ENCODE assay signal across 8 mouse cellular contexts in genomic region chr5:138084507-138084906, GRCm38 (mm10). TPM values are rescaled to one million over a fixed set of nuclear protein-coding genes. Genes with fewer than 3 reads are reported as not detected.
A peak's percentile ranks its signal among the peaks of the same experiment; 100 is the strongest.
DNase-seq lines count a peak whose midpoint lies in the region; ATAC-seq and TF ChIP-seq lines count a peak whose summit lies in the region.

No protein-coding gene starts in this region.

- 65% methylated on average over 2 of the region's 2 CpGs for WGBS in forebrain, embryonic 14.5 days
- 11% methylated on average over 2 of the region's 2 CpGs for WGBS in liver, embryonic 13.5 days (ENCODE audit: insufficient replicate concordance)
- WGBS in stomach, postnatal 0 days, result 42% methylated on average over 2 of the region's 2 CpGs

- H3K27ac ChIP-seq in forebrain, embryonic 14.5 days (ENCODE audit: low read depth, low read length), result no peak overlapping the region
- H3K27ac ChIP-seq in liver, embryonic 13.5 days, result peak overlapping the region; percentile 83
- no peak overlapping the region for H3K27ac ChIP-seq in stomach, postnatal 0 days (replicated peaks)

- peaks cover 6% of the 10 kb centered on the region for H3K36me3 ChIP-seq in C2C12 (ENCODE audit: control insufficient read depth, insufficient read depth)
- H3K36me3 ChIP-seq in forebrain, embryonic 14.5 days (ENCODE audit: control insufficient read depth, insufficient read depth, low read length), result peaks cover 16% of the 10 kb centered on the region
- H3K36me3 ChIP-seq in liver, embryonic 13.5 days, result peaks cover 20% of the 10 kb centered on the region
- H3K36me3 ChIP-seq in stomach, postnatal 0 days (ENCODE audit: control insufficient read depth, insufficient read depth, low read length), result no peaks in the 10 kb centered on the region

- ATAC-seq in forebrain, embryonic 14.5 days, result peak; percentile 24; the same call in 1 of the 2 replicates
- peak; percentile 76 for ATAC-seq in liver, embryonic 13.5 days (ENCODE audit: low read depth)
- no peak for ATAC-seq in stomach, postnatal 0 days (ENCODE audit: low FRiP score, low TSS enrichment)

- H3K4me2 ChIP-seq in forebrain, embryonic 14.5 days (ENCODE audit: low read length), result peak overlapping the region; percentile 53
- peak overlapping the region; percentile 80 for H3K4me2 ChIP-seq in liver, embryonic 13.5 days
- peak overlapping the region; percentile 75 for H3K4me2 ChIP-seq in stomach, postnatal 0 days (replicated peaks; ENCODE audit: low read depth)

- TF ChIP-seq CTCF in C2C12 (IDR thresholded peaks at IDR 0.05; ENCODE audit: control insufficient read depth, insufficient read depth, insufficient read length), result no peak
- TF ChIP-seq CTCF in stomach, postnatal 0 days (IDR thresholded peaks at IDR 0.05; ENCODE audit: low read depth), result no peak

- peak overlapping the region; percentile 95 for H3K4me3 ChIP-seq in C2C12 (ENCODE audit: insufficient read depth, poor library complexity, severe bottlenecking)
- peak overlapping the region; percentile 87 for H3K4me3 ChIP-seq in forebrain, embryonic 14.5 days (ENCODE audit: low read depth, low read length)
- peak overlapping the region; percentile 94 for H3K4me3 ChIP-seq in liver, embryonic 13.5 days (replicated peaks)
- H3K4me3 ChIP-seq in stomach, postnatal 0 days (ENCODE audit: low read depth, low read length), result peak overlapping the region; percentile 99

- H3K4me1 ChIP-seq in forebrain, embryonic 14.5 days (ENCODE audit: control insufficient read depth, insufficient read depth, low read length), result peaks cover 14% of the 10 kb centered on the region
- peaks cover 55% of the 10 kb centered on the region for H3K4me1 ChIP-seq in liver, embryonic 13.5 days (replicated peaks)
- H3K4me1 ChIP-seq in stomach, postnatal 0 days (replicated peaks; ENCODE audit: control insufficient read depth, insufficient read depth), result no peaks in the 10 kb centered on the region

- peak; percentile 13 for DNase-seq in embryo, embryonic 11 days
- DNase-seq in embryo, embryonic 10 days (ENCODE audit: low spot score), result no peak
- DNase-seq in forebrain, embryonic 14.5 days (ENCODE audit: low spot score), result no peak
- peak; percentile 25 for DNase-seq in liver, embryonic 13.5 days
- no peak for DNase-seq in stomach, postnatal 0 days (ENCODE audit: low spot score)
- no peak for DNase-seq in layer of hippocampus, adult 8-10 months (ENCODE audit: low spot score in 2 of 2)
- no peak for DNase-seq in urinary bladder, adult 2 months (ENCODE audit: low spot score)

- H3ac ChIP-seq in C2C12 (ENCODE audit: control insufficient read depth, insufficient read length, low read depth), result no peak overlapping the region

- peaks cover 47% of the 10 kb centered on the region for H3K79me2 ChIP-seq in C2C12 (ENCODE audit: control insufficient read depth, insufficient read depth)

- no peak for TF ChIP-seq EP300 in stomach, postnatal 0 days (optimal IDR thresholded peaks at IDR 0.05)

- peaks cover 11% of the 10 kb centered on the region for H3K27me3 ChIP-seq in C2C12 (ENCODE audit: control insufficient read depth, insufficient read depth, insufficient read length)
- no peaks in the 10 kb centered on the region for H3K27me3 ChIP-seq in forebrain, embryonic 14.5 days (replicated peaks; ENCODE audit: control insufficient read depth, insufficient read depth, low read length)
- no peaks in the 10 kb centered on the region for H3K27me3 ChIP-seq in liver, embryonic 13.5 days
- no peaks in the 10 kb centered on the region for H3K27me3 ChIP-seq in stomach, postnatal 0 days (ENCODE audit: control insufficient read depth, insufficient read depth, low read length)

- H3K9me3 ChIP-seq in forebrain, embryonic 14.5 days (replicated peaks; ENCODE audit: control insufficient read depth, low read length), result no peaks in the 10 kb centered on the region
- H3K9me3 ChIP-seq in liver, embryonic 13.5 days (replicated peaks), result no peaks in the 10 kb centered on the region
- no peaks in the 10 kb centered on the region for H3K9me3 ChIP-seq in stomach, postnatal 0 days (ENCODE audit: control insufficient read depth, low read length)

- peaks cover 45% of the 10 kb centered on the region for H3K79me3 ChIP-seq in C2C12 (ENCODE audit: low read depth)

- peak overlapping the region; percentile 98 for H3K9ac ChIP-seq in forebrain, embryonic 14.5 days (ENCODE audit: low read length)
- H3K9ac ChIP-seq in liver, embryonic 13.5 days, result peak overlapping the region; percentile 96
- no peak overlapping the region for H3K9ac ChIP-seq in stomach, postnatal 0 days (ENCODE audit: low read length)

TF ChIP-seq in C2C12, 6 proteins besides CTCF, POLR2A, EP300 and RAD21:
- TF ChIP-seq MYOD1 (IDR thresholded peaks at IDR 0.05; ENCODE audit: control insufficient read depth, insufficient read length, low read depth) (no peak), USF1 (IDR thresholded peaks at IDR 0.05; ENCODE audit: low read depth) (no peak), MYOG (IDR thresholded peaks at IDR 0.05; ENCODE audit: control insufficient read depth, extremely low read depth, insufficient read length) (no peak), FOSL1 (IDR thresholded peaks at IDR 0.05; ENCODE audit: insufficient read depth, low read length, poor library complexity, severe bottlenecking) (no peak), CEBPB (IDR thresholded peaks at IDR 0.05; ENCODE audit: low read depth) (no peak), MAX (IDR thresholded peaks at IDR 0.05) (no peak)
TF ChIP-seq in C2C12: peak in this region for 0.

RNA-seq across cellular contexts. Expression of gene Zkscan1, which starts 0.4 kb away (rescaled TPM):
- 3.7 TPM for polyA plus RNA-seq in C2C12 (2012; fragmentation: generic; extraction: Trizol)
- 32.6 and 36.6 TPM in 2 replicates for polyA plus RNA-seq in forebrain, embryonic 14.5 days (2014; fragmentation: Nextera tagmentation; extraction: Ambion mirVana)
- polyA plus RNA-seq in liver, embryonic 13.5 days (2015; fragmentation: Nextera tagmentation; extraction: Ambion mirVana), result 3.8 and 5.2 TPM in 2 replicates
- 5.6 and 5.8 TPM in 2 replicates for polyA plus RNA-seq in stomach, postnatal 0 days (2015; fragmentation: Nextera tagmentation; extraction: Ambion mirVana)
- total RNA-seq in layer of hippocampus, adult 8-10 months (2022), result 10 to 100 TPM; 40.0 to 46.4 (median 43.2) TPM
- 10.2 and 13.2 TPM in 2 replicates for polyA plus RNA-seq in urinary bladder, adult 2 months (2012; rRNA removed)

RNA-seq across cellular contexts. Expression of gene Smok3c, which starts 31.5 kb away (rescaled TPM):
- polyA plus RNA-seq in C2C12 (2012; fragmentation: generic; extraction: Trizol), result not detected
- polyA plus RNA-seq in forebrain, embryonic 14.5 days (2014; fragmentation: Nextera tagmentation; extraction: Ambion mirVana), result not detected in 2 replicates
- polyA plus RNA-seq in liver, embryonic 13.5 days (2015; fragmentation: Nextera tagmentation; extraction: Ambion mirVana), result not detected in 2 replicates
- polyA plus RNA-seq in stomach, postnatal 0 days (2015; fragmentation: Nextera tagmentation; extraction: Ambion mirVana), result not detected in 2 replicates
- total RNA-seq in layer of hippocampus, adult 8-10 months (2022), result not detected
- polyA plus RNA-seq in urinary bladder, adult 2 months (2012; rRNA removed), result not detected in 2 replicates

RNA-seq across cellular contexts. Expression of gene Zscan21, which starts 32.2 kb away (rescaled TPM):
- polyA plus RNA-seq in C2C12 (2012; fragmentation: generic; extraction: Trizol), result 8.5 TPM
- polyA plus RNA-seq in forebrain, embryonic 14.5 days (2014; fragmentation: Nextera tagmentation; extraction: Ambion mirVana), result 137 and 147 TPM in 2 replicates
- 15.4 and 16.0 TPM in 2 replicates for polyA plus RNA-seq in liver, embryonic 13.5 days (2015; fragmentation: Nextera tagmentation; extraction: Ambion mirVana)
- 20.0 and 20.4 TPM in 2 replicates for polyA plus RNA-seq in stomach, postnatal 0 days (2015; fragmentation: Nextera tagmentation; extraction: Ambion mirVana)
- 10 to 100 TPM; 13.4 to 17.5 (median 15.9) TPM for total RNA-seq in layer of hippocampus, adult 8-10 months (2022)
- 21.6 and 24.9 TPM in 2 replicates for polyA plus RNA-seq in urinary bladder, adult 2 months (2012; rRNA removed)

Comparison
In these comparisons a context has a peak if more than half of its experiments do, and no peak if none do; other contexts are left out.
1. DNase-seq: peak in embryo, embryonic 11 days (single experiment) and liver, embryonic 13.5 days (single experiment); none in embryo, embryonic 10 days (single experiment), forebrain, embryonic 14.5 days (single experiment), stomach, postnatal 0 days (single experiment), layer of hippocampus, adult 8-10 months (0 of 2) and urinary bladder, adult 2 months (single experiment).
2. Peak in every context shown above with its lines, with median percentiles within 50 percentile points of each other: H3K4me3 ChIP-seq and H3K4me2 ChIP-seq.